Mouse (Mus musculus) T-helper 17 cell (primary cell): ENCODE results near the gene Gapt.
"Not testable (repeated sequence)": the region's sequence is repeated elsewhere in the genome, so short reads cannot be mapped to it uniquely, and the experiment has no call there.

Source experiments
- in situ Hi-C, 2 experiments: fragments of 300-600 bp; cut with MboI, MseI; formaldehyde crosslinking; loops; 1 replicate in 1 of 2; 2 replicates in 1 of 2; pipeline ENCODE4 v1.15.1; 2025; ENCODE audit warnings: high pct_unique_total_duplicates in 2 of 2

The Gapt gene

GRCm38 (mm10) chr13:110356941-110357340 is at the start of gene Gapt:
Gene Gapt, minus strand, starts transcription at chr13:110357199.
- in situ Hi-C loops, result loop anchor here in 1 of 2 experiments (10.0 kb wide), 1 partner anchor 1728 kb away; no protein-coding TSS in a partner anchor

- in situ Hi-C loops, result no loop called here
Measured at GRCm38 (mm10) chr13:110406152-110406551, 49.2 kb upstream of the Gapt start.

GRCm38 (mm10) chr13:110404686-110405085 is 47.7 kb upstream of the Gapt start:
- in situ Hi-C loops, result not testable (repeated sequence)

- in situ Hi-C loops, result no loop called here
Measured at GRCm38 (mm10) chr13:110404059-110404458, 47.1 kb upstream of the Gapt start.

GRCm38 (mm10) chr13:110401877-110402276 is 44.9 kb upstream of the Gapt start:
- in situ Hi-C loops, result no loop called here

GRCm38 (mm10) chr13:110401443-110401842 is 44.4 kb upstream of the Gapt start:
- in situ Hi-C loops, result no loop called here

GRCm38 (mm10) chr13:110398513-110399270 is 41.7 kb upstream of the Gapt start:
- in situ Hi-C loops, result loop anchor here (5.0 to 25.0 kb wide), 3 partner anchors 569 to 1339 kb away; no protein-coding TSS in a partner anchor

GRCm38 (mm10) chr13:110397750-110398149 is 40.8 kb upstream of the Gapt start:
- in situ Hi-C loops, result loop anchor here (5.0 to 25.0 kb wide), 3 partner anchors 570 to 1340 kb away; no protein-coding TSS in a partner anchor

- in situ Hi-C loops, result loop anchor here (5.0 to 25.0 kb wide), 3 partner anchors 571 to 1341 kb away; no protein-coding TSS in a partner anchor
Measured at GRCm38 (mm10) chr13:110395916-110396685, 39.1 kb upstream of the Gapt start.

- in situ Hi-C loops, result loop anchor here (5.0 to 25.0 kb wide), 3 partner anchors 572 to 1342 kb away; no protein-coding TSS in a partner anchor
Measured at GRCm38 (mm10) chr13:110395179-110395794, 38.3 kb upstream of the Gapt start.

GRCm38 (mm10) chr13:110394291-110395178 is 37.5 kb upstream of the Gapt start, which contains the start of gene Plk2:
Gene Plk2, plus strand, starts transcription at chr13:110395046.
- in situ Hi-C loops, result loop anchor here (5.0 to 25.0 kb wide), 4 partner anchors 573 to 1343 kb away; no protein-coding TSS in a partner anchor

- in situ Hi-C loops, result loop anchor here (5.0 to 25.0 kb wide), 2 partner anchors 845 to 1345 kb away; no protein-coding TSS in a partner anchor
Measured at GRCm38 (mm10) chr13:110392631-110393030, 35.6 kb upstream of the Gapt start.

- in situ Hi-C loops, result loop anchor here (5.0 to 25.0 kb wide), 2 partner anchors 845 to 1345 kb away; no protein-coding TSS in a partner anchor
Measured at GRCm38 (mm10) chr13:110392210-110392609, 35.2 kb upstream of the Gapt start.

- in situ Hi-C loops, result loop anchor here (5.0 to 25.0 kb wide), 2 partner anchors 1028 to 1353 kb away; no protein-coding TSS in a partner anchor
Measured at GRCm38 (mm10) chr13:110384514-110384913, 27.5 kb upstream of the Gapt start.

GRCm38 (mm10) chr13:110382447-110382901 is 25.5 kb upstream of the Gapt start:
- in situ Hi-C loops, result loop anchor here (5.0 to 25.0 kb wide), 2 partner anchors 1030 to 1355 kb away; no protein-coding TSS in a partner anchor

GRCm38 (mm10) chr13:110369673-110370072 is 12.7 kb upstream of the Gapt start:
- in situ Hi-C loops, result loop anchor here (5.0 to 10.0 kb wide), 2 partner anchors 307 to 445 kb away; no protein-coding TSS in a partner anchor

- in situ Hi-C loops, result loop anchor here (5.0 to 10.0 kb wide), 2 partner anchors 306 to 444 kb away; no protein-coding TSS in a partner anchor
Measured at GRCm38 (mm10) chr13:110368556-110369040, 11.6 kb upstream of the Gapt start.

- in situ Hi-C loops, result loop anchor here (5.0 to 10.0 kb wide), 2 partner anchors 306 to 443 kb away; no protein-coding TSS in a partner anchor
Measured at GRCm38 (mm10) chr13:110367961-110368555, 11.1 kb upstream of the Gapt start.

GRCm38 (mm10) chr13:110366477-110366876 is 9.5 kb upstream of the Gapt start:
- in situ Hi-C loops, result loop anchor here (5.0 to 10.0 kb wide), 2 partner anchors 304 to 442 kb away; no protein-coding TSS in a partner anchor
